Mouse (Mus musculus) heart, embryonic 14.5 days (tissue): ENCODE measurements at regions not wholly inside any gene's neighbourhood (a gene's known extent, or its start where the extent isn't known, plus 50 kb on each side); places are given as distances from the start of the nearest gene placed in this dataset.

Experiments
- ATAC-seq: fragments of 200-750 bp; cut with Nextera tagmentation; 2 replicates; pipeline ENCODE4 v1.8.0; 2017; ENCODE audit warnings: low read depth, moderate TSS enrichment; ENCODE audit not compliant: insufficient number of reproducible peaks, insufficient read depth, low FRiP score
- H3K27ac ChIP-seq, 2 experiments: fragments of 200-500 bp in 1 of 2; fragments of 300-500 bp in 1 of 2; sonication (generic) in 1 of 2; replicated peaks in 1 of 2; 2 replicates each; pipeline ENCODE4 v1.5.1; 2012 to 2014; ENCODE audit warnings: low read depth in 2 of 2, low read length in 2 of 2, control low read depth in 1 of 2, mild to moderate bottlenecking in 1 of 2, mixed read lengths in 1 of 2; ENCODE audit not compliant: control insufficient read depth in 1 of 2, insufficient read depth in 1 of 2
- H3K27me3 ChIP-seq: fragments of 300-500 bp; sonication (generic); 2 replicates; pipeline ENCODE4 v1.6.1; 2014; ENCODE audit warnings: mild to moderate bottlenecking, low read length, control low read depth; ENCODE audit not compliant: control insufficient read depth, insufficient read depth
- H3K36me3 ChIP-seq: fragments of 300-500 bp; sonication (generic); 2 replicates; pipeline ENCODE4 v1.6.1; 2014; ENCODE audit warnings: mild to moderate bottlenecking, control low read depth, low read length, mixed read lengths; ENCODE audit not compliant: control insufficient read depth, insufficient read depth
- H3K4me1 ChIP-seq, 2 experiments: fragments of 200-500 bp in 1 of 2; fragments of 300-500 bp in 1 of 2; sonication (generic) in 1 of 2; 2 replicates each; pipeline ENCODE4 v1.6.1; 2012 to 2014; ENCODE audit warnings: low read length in 2 of 2, control low read depth in 1 of 2, mixed read lengths in 1 of 2; ENCODE audit not compliant: control insufficient read depth in 2 of 2, insufficient read depth in 2 of 2
- H3K4me2 ChIP-seq: fragments of 300-500 bp; sonication (generic); 2 replicates; pipeline ENCODE4 v1.6.1; 2014; ENCODE audit warnings: mild to moderate bottlenecking, low read length
- H3K4me3 ChIP-seq, 2 experiments: fragments of 200-500 bp in 1 of 2; fragments of 300-500 bp in 1 of 2; sonication (generic) in 1 of 2; 2 replicates each; pipeline ENCODE4 v1.5.1; 2012 to 2014; ENCODE audit warnings: low read length in 2 of 2, mild to moderate bottlenecking in 2 of 2, control low read depth in 1 of 2, low read depth in 1 of 2, moderate library complexity in 1 of 2; ENCODE audit not compliant: control insufficient read depth in 1 of 2, insufficient read depth in 1 of 2
- H3K9ac ChIP-seq: fragments of 300-500 bp; sonication (generic); 2 replicates; pipeline ENCODE4 v1.6.1; 2014; ENCODE audit warnings: mild to moderate bottlenecking, low read length
- H3K9me3 ChIP-seq: fragments of 300-500 bp; sonication (generic); 2 replicates; pipeline ENCODE4 v1.6.1; 2016; ENCODE audit warnings: low read length, control low read depth; ENCODE audit not compliant: control insufficient read depth
- whole genome bisulfite sequencing: fragments of 180-500 bp; shearing (Covaris S2); extraction: QIAGEN DNeasy Blood & Tissue Kit; methylation state at CpG from one replicate; pipeline ENCODE4 v1.1.7; 2014; 5-methylcytosine and 5-hydroxymethylcytosine counted together

DNA sequence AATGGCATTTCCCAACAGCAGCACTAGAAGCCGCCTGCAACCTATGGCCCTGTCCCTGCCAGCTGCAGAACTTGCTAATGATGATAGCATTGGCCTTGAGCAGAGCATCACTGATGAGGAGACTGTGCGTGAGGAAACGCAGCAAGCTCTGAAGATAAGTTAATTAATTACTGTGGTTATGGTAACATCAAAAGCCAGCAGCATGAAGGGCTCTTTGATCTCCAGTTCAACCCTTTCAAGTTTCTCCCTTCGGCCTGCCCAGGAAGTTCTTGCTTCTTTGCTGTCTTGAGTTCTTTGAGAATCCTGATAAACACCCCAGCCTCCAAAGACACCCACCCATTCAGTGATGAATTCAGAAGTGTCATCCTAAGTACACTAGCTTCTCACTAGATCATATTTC is 121.7 kb upstream of the Akirin2 start:
- H3K9ac ChIP-seq, result no peak overlapping the region
- peaks cover 30% of the 10 kb centered on the region for H3K27me3 ChIP-seq
- no peak overlapping the region for H3K4me3 ChIP-seq
- no peaks in the 10 kb centered on the region for H3K36me3 ChIP-seq
- ATAC-seq, result no peak
- H3K27ac ChIP-seq, result no peak overlapping the region
- H3K9me3 ChIP-seq, result no peaks in the 10 kb centered on the region
- 75% methylated on average over 4 of the region's 4 CpGs for WGBS
- no peak overlapping the region for H3K4me2 ChIP-seq
- peaks cover 1 to 4% of the 10 kb centered on the region in 2 experiments for H3K4me1 ChIP-seq

DNA sequence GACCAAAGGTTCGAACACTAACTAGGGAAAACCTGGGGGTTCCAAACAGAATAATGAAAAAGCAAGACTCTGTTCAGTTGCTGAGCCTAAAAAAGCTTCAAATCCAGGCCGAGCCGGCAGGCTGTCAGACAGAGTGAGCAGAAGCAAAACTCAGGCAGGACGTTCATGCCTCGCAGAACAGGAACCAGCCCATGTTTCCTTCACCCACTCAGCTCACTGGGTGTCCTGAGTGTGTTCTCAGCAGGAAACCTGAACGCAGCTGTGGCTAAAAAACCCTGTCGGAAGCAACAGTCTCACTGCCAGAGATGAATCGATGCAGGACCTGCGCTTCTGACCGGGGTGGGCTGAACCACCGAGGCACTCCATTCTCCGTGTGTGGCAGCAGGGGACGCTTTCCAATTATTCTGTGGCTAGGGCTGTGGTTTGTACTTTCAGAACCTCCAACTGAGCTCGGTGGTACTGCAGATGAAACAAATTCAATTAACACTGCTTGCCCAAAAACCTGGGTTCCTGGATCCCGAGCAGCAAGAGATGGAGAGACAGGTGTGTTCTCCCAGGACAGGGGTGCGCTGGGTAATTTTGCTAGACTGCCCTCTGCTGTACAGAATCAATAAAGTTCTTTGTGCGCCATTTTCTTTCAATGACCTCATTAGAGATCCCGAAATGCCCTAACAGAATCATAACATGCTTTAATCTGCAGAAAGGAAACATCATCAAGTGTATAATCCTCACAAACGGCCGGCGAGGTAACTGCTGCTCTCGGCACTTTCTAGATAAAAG is 121.1 kb upstream of the Akirin2 start:
- Histone ChIP-seq H3K9me3 (no peaks in the 10 kb centered on the region), H3K27me3 (peaks cover 30% of the 10 kb centered on the region), H3K4me1 (peaks cover 0 to 3% of the 10 kb centered on the region in 2 experiments; a peak in 2 of 4 replicates), H3K27ac (no peak overlapping the region), H3K4me3 (no peak overlapping the region), H3K9ac (no peak overlapping the region), H3K4me2 (no peak overlapping the region), H3K36me3 (no peaks in the 10 kb centered on the region)
- ATAC-seq, result no peak
- WGBS, result 77% methylated on average over 22 of the region's 22 CpGs

DNA sequence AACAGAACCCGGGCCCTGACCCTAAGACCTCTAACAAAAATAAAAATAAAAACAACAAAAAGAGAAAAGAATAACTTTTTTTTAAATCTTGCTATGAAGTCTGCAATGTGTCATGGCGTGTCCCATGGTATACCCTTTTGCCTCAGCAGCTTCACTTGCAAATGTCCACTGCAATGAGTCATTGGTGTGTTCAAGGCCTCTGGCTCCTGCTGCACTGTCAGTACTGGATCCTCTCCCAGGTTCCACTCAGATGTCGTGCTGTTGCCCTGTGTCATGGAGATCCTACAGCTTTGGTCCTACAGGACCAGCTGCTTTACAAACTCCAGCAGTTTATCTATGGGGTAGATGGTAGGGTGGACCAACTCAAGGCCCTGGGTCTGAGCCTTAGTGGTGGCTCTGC is 113.4 kb upstream of the Akirin2 start:
- Histone ChIP-seq H3K9ac (no peak overlapping the region), H3K27ac (no peak overlapping the region), H3K4me3 (no peak overlapping the region), H3K4me1 (peaks cover 5 to 6% of the 10 kb centered on the region in 2 experiments; a peak in 2 of 4 replicates), H3K4me2 (no peak overlapping the region), H3K27me3 (peaks cover 35% of the 10 kb centered on the region), H3K36me3 (no peaks in the 10 kb centered on the region), H3K9me3 (no peaks in the 10 kb centered on the region)
- WGBS, result 90% methylated on average over 3 of the region's 3 CpGs
- no peak for ATAC-seq

DNA sequence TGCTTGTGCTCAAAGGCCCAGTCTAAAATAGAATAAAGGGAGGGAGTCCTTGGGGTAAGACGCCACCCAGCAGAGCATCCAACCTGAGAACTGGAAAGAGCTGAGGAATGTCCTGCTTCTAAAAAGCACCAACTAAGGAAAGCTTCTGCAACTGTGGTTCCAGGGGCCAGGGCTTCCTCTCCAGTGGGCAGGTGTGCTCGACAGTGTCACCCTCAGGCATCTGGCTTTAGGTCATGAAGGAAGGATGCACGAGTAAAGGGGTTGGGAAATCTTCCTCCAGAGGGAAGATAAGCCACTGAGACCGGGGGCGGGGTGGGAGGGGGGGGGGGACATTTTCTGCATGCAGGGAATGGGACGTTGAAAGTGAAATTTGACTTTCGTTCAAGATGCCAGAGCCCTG is 101.2 kb upstream of the Akirin2 start:
- 61% methylated on average over 7 of the region's 7 CpGs for WGBS
- no peaks in the 10 kb centered on the region for H3K36me3 ChIP-seq
- H3K27ac ChIP-seq, result no peak overlapping the region
- no peaks in the 10 kb centered on the region for H3K27me3 ChIP-seq
- no peaks in the 10 kb centered on the region for H3K9me3 ChIP-seq
- H3K9ac ChIP-seq, result no peak overlapping the region
- no peak overlapping the region for H3K4me2 ChIP-seq
- ATAC-seq, result no peak
- no peak overlapping the region for H3K4me3 ChIP-seq
- H3K4me1 ChIP-seq, result no peaks in the 10 kb centered on the region

DNA sequence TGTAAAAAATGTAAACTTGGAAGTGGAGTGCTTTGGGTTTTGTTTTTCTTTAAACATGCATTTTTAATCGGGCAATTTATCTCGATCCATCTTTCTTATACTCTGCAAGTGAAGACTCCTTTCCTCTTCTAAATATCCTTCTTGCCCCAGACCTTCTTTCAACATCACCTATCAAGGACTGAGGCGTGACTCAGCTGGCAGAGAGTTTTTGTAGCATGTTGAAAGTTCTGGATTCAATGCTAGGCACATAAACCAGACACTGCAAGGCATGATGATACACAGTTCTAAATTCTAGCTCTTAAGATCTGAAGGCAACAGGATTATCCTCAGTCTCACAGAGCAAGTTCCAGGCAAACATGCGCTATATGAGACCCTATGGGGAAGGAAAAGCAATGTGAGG is 88.1 kb upstream of the Akirin2 start:
- H3K4me1 ChIP-seq, result no peaks in the 10 kb centered on the region
- no peak overlapping the region for H3K4me2 ChIP-seq
- WGBS, result 87% methylated on average over 4 of the region's 4 CpGs
- H3K27me3 ChIP-seq, result no peaks in the 10 kb centered on the region
- H3K27ac ChIP-seq, result no peak overlapping the region
- H3K4me3 ChIP-seq, result no peak overlapping the region
- H3K9ac ChIP-seq, result no peak overlapping the region
- ATAC-seq, result no peak
- no peaks in the 10 kb centered on the region for H3K9me3 ChIP-seq
- no peaks in the 10 kb centered on the region for H3K36me3 ChIP-seq

DNA sequence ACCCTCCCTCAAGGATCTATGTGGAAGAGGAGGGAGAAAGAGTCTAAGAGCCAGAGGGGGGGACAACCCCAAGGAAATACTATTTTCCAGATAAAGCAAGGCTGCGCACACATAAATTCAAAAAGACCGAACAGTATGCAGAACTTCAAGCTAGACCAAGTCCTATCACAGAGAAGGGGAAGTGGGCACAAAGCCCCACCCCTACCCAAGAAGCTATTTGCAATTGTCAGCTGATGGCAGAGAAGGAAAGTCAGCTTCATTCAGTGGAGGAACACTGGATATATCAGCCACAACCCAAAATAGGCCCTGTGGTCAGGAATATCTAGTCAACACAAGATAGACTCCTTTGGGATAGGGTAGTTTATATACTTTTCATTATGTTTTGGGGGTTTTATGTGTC is 84.9 kb upstream of the Akirin2 start:
- WGBS, result 93% methylated on average over 2 of the region's 2 CpGs
- Histone ChIP-seq H3K4me3 (no peak overlapping the region), H3K27ac (no peak overlapping the region), H3K36me3 (no peaks in the 10 kb centered on the region), H3K4me2 (no peak overlapping the region), H3K9ac (no peak overlapping the region), H3K4me1 (no peaks in the 10 kb centered on the region), H3K27me3 (no peaks in the 10 kb centered on the region), H3K9me3 (no peaks in the 10 kb centered on the region)
- no peak for ATAC-seq

DNA sequence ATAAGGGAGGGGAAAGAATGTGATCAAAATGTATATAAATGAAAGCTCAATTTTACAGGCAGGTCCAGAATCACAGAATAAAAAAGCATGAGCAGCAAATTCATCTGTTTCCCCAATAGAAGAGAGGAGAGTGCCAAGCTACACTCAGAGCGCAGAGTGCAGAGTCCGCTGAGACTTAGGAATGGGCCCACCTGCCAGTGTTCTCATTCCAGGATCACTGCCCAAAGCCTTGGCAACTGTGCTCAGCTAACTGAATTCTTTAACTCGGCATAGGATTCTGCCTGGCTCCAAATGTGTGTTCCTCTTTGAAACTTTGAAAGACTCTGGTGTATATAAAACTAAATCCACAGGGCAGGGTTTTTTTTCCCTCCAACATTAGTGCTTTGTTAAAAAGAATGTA is 84.4 kb upstream of the Akirin2 start:
- no peaks in the 10 kb centered on the region for H3K27me3 ChIP-seq

DNA sequence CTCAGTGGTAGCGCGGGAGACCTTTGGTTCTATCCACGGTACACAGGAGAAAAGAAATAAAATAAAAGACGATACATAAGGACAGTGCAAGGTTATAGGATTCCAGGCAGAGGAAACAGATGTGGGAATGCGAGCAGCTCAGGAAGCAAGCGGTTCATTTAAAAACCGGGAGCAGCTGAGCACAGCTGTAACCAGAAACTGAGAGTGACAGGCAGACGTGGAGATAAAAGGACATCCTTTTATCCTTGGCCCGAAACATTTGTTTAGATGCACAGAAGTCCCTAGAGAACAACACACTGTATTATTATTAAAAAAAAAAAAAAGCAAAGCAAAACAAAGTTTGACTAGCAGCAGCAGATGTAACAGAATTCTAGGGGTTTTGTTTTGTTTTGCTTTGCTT is 82.6 kb upstream of the Akirin2 start:
- Histone ChIP-seq H3K4me1 (no peaks in the 10 kb centered on the region), H3K27me3 (no peaks in the 10 kb centered on the region), H3K9ac (no peak overlapping the region), H3K36me3 (no peaks in the 10 kb centered on the region), H3K9me3 (no peaks in the 10 kb centered on the region), H3K27ac (no peak overlapping the region), H3K4me3 (no peak overlapping the region), H3K4me2 (no peak overlapping the region)
- WGBS, result 42% methylated on average over 9 of the region's 9 CpGs
- ATAC-seq, result no peak

More for the DNA sequence above, 84.4 kb upstream of the Akirin2 start:
- 87% methylated on average over 3 of the region's 3 CpGs for WGBS
- Histone ChIP-seq H3K4me3 (no peak overlapping the region), H3K4me1 (no peaks in the 10 kb centered on the region), H3K9me3 (no peaks in the 10 kb centered on the region), H3K36me3 (no peaks in the 10 kb centered on the region), H3K9ac (no peak overlapping the region), H3K27ac (no peak overlapping the region), H3K4me2 (no peak overlapping the region)
- no peak for ATAC-seq
